Mouse (Mus musculus) embryonic fibroblast, embryonic 13.5 days (primary cell): ENCODE results near the gene Flywch2.

Source experiments
- CTCF ChIP-seq: IDR thresholded peaks from 2 replicates; pipeline ENCODE4 v1.5.1; 2011; ENCODE audit warnings: mild to moderate bottlenecking, control low read depth, low read length, moderate library complexity, borderline replicate concordance; ENCODE audit not compliant: insufficient read depth
- POLR2A ChIP-seq: IDR thresholded peaks from 2 replicates; pipeline ENCODE4 v1.6.1; 2011; ENCODE audit warnings: low read depth, mild to moderate bottlenecking, control low read depth, low read length, moderate library complexity

DNA sequence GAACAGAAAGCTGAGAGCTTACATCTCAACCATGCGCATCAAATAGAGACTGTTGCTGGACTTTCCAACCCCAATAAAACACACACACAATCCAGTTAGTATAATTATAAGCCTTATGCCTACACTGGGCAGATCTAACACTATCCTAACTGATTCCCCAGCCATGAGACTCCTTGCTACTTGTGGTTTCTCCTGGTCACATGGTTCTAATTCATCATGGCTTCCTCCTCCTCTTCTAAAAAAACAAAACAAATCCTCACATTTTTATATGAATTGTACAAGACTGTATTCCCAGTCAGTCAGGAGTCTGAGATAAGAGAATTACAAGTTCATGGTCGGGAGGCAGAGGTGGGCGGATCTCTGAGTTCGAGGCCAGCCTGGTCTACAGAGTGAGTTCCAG, 3.1 kb upstream of the Flywch2 start:
- TF ChIP-seq CTCF = no peak
- TF ChIP-seq POLR2A = no peak
